Mouse (Mus musculus) thymus, postnatal 10 days (tissue): Measurements from ENCODE around the gene Prss57.

Source experiments
- DNase-seq, 2 experiments: peaks; one replicate each; pipeline ENCODE4 v3.0.0; 2021; ENCODE audit warnings: low spot score in 2 of 2

The Prss57 gene

GRCm38 (mm10) chr10:79790861-79791260 is at the start of gene Prss57:
TSS of gene Prss57 (minus strand) at chr10:79790961.
- no peak for DNase-seq

DNA sequence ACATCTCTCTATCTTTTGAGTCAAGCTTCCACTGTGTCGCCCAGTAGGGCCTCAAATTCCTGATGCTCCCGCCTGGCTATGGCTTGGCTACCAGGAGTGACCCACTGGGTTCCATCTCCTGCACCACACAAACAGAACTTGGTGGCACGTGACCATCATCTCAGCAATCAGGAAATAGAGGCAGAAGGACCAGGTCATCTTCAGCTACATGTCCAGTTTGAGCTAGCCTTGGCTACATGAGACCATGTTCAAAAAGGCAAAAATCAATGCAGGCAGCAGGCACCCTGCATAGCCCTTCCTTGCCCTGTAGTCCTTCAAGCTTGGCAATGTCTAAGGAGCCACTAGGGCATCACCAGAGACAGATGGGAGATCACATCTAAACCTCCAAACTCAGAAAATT is 49.3 kb upstream of the Prss57 start:
- DNase-seq, result no peak

DNA sequence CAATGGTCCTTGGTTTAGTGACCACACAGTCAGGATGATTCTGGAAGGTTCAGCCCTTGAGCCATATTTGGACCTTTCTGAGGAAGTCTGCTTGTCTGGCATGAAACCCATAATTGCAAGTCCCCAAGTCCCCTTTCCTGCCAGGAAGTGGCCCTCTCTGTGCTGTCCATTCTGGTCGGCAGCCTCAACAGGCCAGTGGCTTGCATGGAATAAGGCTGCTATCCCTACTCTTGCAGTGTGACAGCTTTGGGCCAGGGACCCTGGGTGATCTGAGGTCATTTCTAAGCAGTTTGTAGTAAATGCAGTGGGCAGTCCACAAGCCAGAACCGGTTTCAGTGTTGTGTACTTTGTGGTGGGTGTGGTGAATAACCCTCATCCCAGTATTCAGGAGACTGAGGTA is 47.4 kb upstream of the Prss57 start:
- DNase-seq, result no peak

DNA sequence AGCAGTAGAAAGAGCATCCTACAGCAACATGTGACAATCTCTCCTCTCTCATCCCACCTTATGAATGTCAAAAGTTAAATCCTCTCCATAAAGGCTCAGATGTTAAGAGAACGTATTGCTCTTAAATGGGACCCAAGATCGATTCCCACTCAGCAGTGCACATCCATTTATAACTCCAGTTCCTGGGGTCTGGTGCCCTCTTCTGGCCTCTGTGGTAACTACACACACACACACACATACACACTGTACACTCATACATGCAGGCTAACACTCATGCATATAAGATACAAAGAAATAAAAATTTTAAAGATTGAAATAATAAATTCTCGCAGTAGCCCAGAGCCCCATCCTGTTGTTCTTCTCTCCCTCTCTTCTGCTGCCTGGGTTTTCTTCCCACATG is 46.2 kb upstream of the Prss57 start:
- no peak for DNase-seq

- peak; percentile 65 to 87 for DNase-seq
Observed at GRCm38 (mm10) chr10:79834769-79835398, 44.1 kb upstream of the Prss57 start.

GRCm38 (mm10) chr10:79832786-79833181 is 42.0 kb upstream of the Prss57 start:
- no peak for DNase-seq

DNA sequence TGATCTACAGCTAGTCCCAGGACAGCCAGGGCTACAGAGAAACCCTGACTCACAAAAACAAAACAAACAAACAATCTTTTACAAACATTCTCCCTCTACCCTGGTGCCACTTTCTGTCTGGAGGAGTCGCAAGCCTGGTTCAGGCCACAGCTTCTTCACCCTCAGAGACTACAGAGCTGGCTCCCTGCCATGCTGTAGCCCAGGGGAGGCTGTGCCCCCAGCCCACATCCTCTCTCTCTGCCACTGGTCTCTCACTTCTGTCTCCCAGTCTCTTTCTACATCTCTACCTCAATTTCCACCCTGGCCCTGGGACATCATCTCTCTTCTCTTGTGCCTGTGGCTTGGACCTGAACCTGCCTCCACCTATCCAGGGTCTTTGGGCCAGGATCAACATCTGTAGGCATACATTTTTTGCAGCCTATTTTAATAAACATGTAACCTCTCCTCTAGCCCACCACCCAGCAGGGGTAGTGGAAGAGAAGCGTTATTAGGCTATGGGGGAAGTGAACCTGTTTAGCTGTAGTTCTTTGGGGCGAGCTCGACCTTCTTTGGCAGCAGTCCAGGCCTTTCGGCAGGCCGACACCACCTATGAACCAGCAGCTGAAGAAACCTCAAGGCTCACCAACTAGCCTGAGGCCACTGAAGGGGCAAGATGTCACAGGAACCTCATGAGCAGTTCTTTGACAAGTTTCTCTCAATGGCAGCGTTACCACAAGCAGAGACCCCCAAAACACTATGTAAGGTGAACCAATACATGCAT is 41.4 kb upstream of the Prss57 start:
- DNase-seq, result peak in 1 of 2 experiments; percentile 39

- no peak for DNase-seq
Observed at GRCm38 (mm10) chr10:79831583-79831982, 40.8 kb upstream of the Prss57 start.

- DNase-seq, result no peak
Observed at GRCm38 (mm10) chr10:79824413-79824812, 33.7 kb upstream of the Prss57 start.

GRCm38 (mm10) chr10:79823011-79823410 is 32.2 kb upstream of the Prss57 start:
- DNase-seq, result no peak

DNA sequence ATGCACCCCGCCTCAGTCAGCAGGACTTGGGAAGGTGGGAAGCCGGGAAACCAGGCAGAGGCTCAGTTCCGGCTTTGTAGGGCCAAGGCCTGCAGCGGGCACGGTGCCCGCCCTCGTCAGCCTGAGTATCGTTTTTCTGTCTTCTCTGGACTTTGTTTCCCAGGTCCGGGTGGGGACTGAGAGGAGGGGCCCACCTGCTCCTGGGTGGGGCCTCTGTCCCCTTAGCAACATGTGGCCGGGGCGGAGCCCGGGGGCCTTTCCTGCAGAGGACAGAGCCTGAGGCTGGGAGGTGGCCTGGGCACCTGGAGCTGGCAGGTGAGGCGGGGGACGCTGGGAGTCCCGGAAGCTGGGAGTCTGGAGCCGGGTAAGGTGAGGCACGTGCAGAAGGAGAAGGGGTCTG is 31.6 kb upstream of the Prss57 start:
- no peak for DNase-seq

DNA sequence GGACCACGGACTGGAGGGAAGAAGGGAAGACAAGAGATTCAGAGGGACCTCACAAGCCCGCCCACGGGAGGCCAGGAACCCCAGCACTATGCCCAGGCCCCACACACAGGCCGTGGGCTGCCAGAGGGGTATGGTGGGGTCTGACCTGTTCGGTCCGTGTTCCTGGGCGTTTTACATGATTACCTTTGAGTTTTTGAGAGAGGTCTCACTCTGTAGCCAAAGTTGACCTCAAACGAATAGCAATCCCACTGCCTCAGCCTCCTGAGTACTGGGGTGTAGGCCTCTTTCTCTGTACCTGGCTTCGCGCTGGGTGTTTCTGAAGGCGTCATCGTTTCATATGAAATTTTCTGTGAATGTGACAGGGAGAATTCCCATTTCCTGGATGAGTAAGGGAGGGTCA is 31.0 kb upstream of the Prss57 start:
- DNase-seq, result no peak

DNA sequence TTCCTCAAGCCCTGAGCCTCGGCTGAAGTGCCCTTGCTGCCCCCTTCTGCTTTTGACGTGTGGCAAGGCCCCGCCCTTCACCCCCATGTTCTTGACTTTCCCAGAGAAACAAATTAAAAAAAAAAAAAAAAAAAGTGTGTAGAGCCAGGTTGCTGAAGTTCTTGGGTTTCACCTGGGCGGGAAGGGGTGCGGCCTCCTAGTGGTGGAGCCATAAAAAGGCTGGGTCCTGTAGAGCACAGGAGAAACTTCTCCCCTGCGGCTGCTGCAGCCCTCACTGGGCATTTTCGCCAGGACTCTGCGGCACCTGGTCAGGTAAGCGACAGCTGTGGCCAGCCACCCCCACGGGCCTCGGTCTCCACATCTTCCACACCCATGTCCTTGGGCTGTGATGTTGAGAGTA is 30.0 kb upstream of the Prss57 start, which contains the start of gene Misp:
TSS of gene Misp (plus strand) at position 208 of the 400 bp plus-strand sequence.
- no peak for DNase-seq

GRCm38 (mm10) chr10:79820277-79820676 is 29.5 kb upstream of the Prss57 start:
- DNase-seq, result no peak

DNA sequence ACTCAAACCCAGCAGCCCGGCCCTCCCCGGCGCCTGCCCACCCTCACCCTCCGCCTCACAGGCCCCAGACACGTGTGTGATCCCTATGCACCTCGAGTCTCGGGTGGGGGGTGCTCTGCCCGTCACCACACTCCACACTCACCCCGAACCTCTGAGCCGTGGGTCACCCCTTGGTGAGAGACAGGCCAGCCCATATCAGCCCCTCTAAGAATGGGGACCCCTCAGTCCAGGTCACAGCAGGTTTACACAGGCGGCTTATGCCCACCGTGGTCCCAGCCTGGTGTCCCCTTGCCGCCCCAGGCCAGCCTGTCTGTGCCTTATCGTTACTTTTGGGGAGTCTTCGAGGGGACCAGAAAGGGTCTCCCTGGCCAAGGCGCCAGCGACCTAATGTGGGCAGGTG is 28.8 kb upstream of the Prss57 start:
- no peak for DNase-seq

DNA sequence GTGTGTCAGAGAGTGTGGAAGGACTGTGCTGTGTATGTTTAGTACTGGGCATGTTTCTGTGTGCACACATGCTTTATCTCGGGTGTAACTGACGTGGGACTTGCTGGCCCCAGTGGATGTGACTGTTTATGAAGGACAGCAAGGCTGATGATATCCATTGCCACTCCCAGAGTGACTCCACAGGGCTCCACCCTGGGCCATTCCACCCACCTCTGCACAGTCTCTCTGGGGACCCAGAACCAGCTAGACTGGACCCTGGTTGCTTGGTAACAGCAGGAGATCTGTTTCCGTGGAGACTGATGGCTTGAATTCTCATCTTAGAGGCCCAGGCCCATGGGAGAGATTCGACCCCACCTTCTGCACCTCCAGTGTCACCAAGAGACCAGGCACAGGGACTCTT is 27.5 kb upstream of the Prss57 start:
- DNase-seq, result no peak

GRCm38 (mm10) chr10:79817111-79817510 is 26.4 kb upstream of the Prss57 start:
- no peak for DNase-seq

- DNase-seq, result no peak
Observed at GRCm38 (mm10) chr10:79815671-79816494, 25.1 kb upstream of the Prss57 start.

GRCm38 (mm10) chr10:79814271-79814842 is 23.6 kb upstream of the Prss57 start:
- DNase-seq, result no peak

GRCm38 (mm10) chr10:79811736-79812637 is 21.2 kb upstream of the Prss57 start:
- peak; percentile 74 to 94 for DNase-seq

DNA sequence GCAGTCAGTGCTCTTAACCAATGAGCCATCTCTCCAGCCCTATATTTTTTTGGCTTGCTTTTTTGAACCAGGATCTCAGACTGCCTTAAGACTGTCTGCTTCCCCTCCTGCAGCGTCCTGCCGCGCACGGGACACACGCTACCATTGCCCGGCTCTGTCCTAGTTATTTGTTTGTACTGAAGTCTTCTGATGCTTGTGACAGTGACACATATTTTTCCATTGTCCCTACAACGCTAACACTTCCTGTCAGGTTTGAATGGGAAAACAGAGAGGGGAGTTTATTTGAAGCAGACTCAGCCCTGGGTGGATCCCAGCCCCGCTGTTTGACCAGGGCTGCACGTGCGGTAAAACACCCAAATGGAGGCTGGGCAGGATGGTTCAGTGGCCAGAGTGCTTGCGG is 18.0 kb upstream of the Prss57 start:
- no peak for DNase-seq
